Mouse (Mus musculus) forebrain, embryonic 14.5 days (tissue): ENCODE data around the gene Krtap4-13. TPM values are rescaled to one million over a fixed set of nuclear protein-coding genes. Genes with fewer than 3 reads are reported as not detected.
"Not testable (repeated sequence)": the region's sequence is repeated elsewhere in the genome, so short reads cannot be mapped to it uniquely, and the experiment has no call there.

Experiments used
- ATAC-seq: fragments of 200-750 bp; cut with Nextera tagmentation; 2 replicates; pipeline ENCODE4 v1.8.0; 2017; ENCODE audit warnings: mild to moderate bottlenecking, moderate library complexity
- DNase-seq: peaks from one replicate; pipeline ENCODE4 v3.0.0-alpha.2; 2015; ENCODE audit warnings: low spot score
- H3K27ac ChIP-seq: fragments of 300-500 bp; sonication (generic); 2 replicates; pipeline ENCODE4 v1.5.1; 2014; ENCODE audit warnings: low read depth, mild to moderate bottlenecking, control low read depth, low read length, moderate library complexity
- H3K27me3 ChIP-seq: fragments of 300-500 bp; sonication (generic); replicated peaks from 2 replicates; pipeline ENCODE4 v1.6.1; 2014; ENCODE audit warnings: low read length, control low read depth, mixed read lengths; ENCODE audit not compliant: control insufficient read depth, insufficient read depth
- H3K36me3 ChIP-seq: fragments of 300-500 bp; sonication (generic); 2 replicates; pipeline ENCODE4 v1.6.1; 2014; ENCODE audit warnings: low read length, control low read depth; ENCODE audit not compliant: control insufficient read depth, insufficient read depth
- H3K4me1 ChIP-seq: fragments of 300-500 bp; sonication (generic); 2 replicates; pipeline ENCODE4 v1.6.1; 2014; ENCODE audit warnings: antibody characterized with exemption, low read length, control low read depth; ENCODE audit not compliant: control insufficient read depth, insufficient read depth
- H3K4me2 ChIP-seq: fragments of 300-500 bp; sonication (generic); 2 replicates; pipeline ENCODE4 v1.6.1; 2014; ENCODE audit warnings: mild to moderate bottlenecking, control low read depth, low read length
- H3K4me3 ChIP-seq: fragments of 300-500 bp; sonication (generic); 2 replicates; pipeline ENCODE4 v1.5.1; 2014; ENCODE audit warnings: low read depth, low read length, control low read depth
- H3K9ac ChIP-seq: fragments of 300-500 bp; sonication (generic); 2 replicates; pipeline ENCODE4 v1.6.1; 2014; ENCODE audit warnings: mild to moderate bottlenecking, low read length, control low read depth, moderate library complexity
- H3K9me3 ChIP-seq: fragments of 300-500 bp; sonication (generic); replicated peaks from 2 replicates; pipeline ENCODE4 v1.6.1; 2016; ENCODE audit warnings: low read length, control low read depth, mixed read lengths; ENCODE audit not compliant: control insufficient read depth
- WGBS: fragments of 180-500 bp; shearing (Covaris S2); extraction: QIAGEN DNeasy Blood & Tissue Kit; methylation state at CpG from one replicate; pipeline ENCODE4 v1.1.7; 2014; 5-methylcytosine and 5-hydroxymethylcytosine counted together
- polyA plus RNA-seq: library from polyadenylated mRNA; unstranded; fragments of >200 nt; fragmentation: Nextera tagmentation; extraction: Ambion mirVana; gene quantifications from 2 replicates; pipeline ENCODE4 v1.2.1, GENCODE M21; 2014

The Krtap4-13 gene
- polyA plus RNA-seq, 1 experiment from 2014 or later, result not detected

GRCm38 (mm10) chr11:99804346-99804745 lies 5.3 kb downstream of the Krtap4-13 start, which contains the start of gene Gm11554:
Gene Gm11554, minus strand, starts transcription at chr11:99804446.
- not testable (repeated sequence) for H3K36me3 ChIP-seq, H3K4me1 ChIP-seq, H3K4me3 ChIP-seq, DNase-seq, H3K4me2 ChIP-seq, H3K27ac ChIP-seq, H3K9me3 ChIP-seq, H3K9ac ChIP-seq, H3K27me3 ChIP-seq, ATAC-seq
- WGBS, result no CpG with 5 or more reads among the region's 1 CpGs

GRCm38 (mm10) chr11:99798832-99799231 lies 10.9 kb downstream of the Krtap4-13 start, which contains the start of gene Gm11569:
Gene Gm11569, minus strand, starts transcription at chr11:99798932.
- WGBS, result no CpG with 5 or more reads among the region's 1 CpGs
- H3K9ac ChIP-seq, H3K4me3 ChIP-seq, H3K4me1 ChIP-seq, H3K4me2 ChIP-seq, ATAC-seq, H3K36me3 ChIP-seq, H3K27ac ChIP-seq, DNase-seq, H3K9me3 ChIP-seq, H3K27me3 ChIP-seq: not testable (repeated sequence)

- DNase-seq (no peak), ATAC-seq (no peak)
- Histone ChIP-seq H3K4me1 (no peaks in the 10 kb centered on the region), H3K4me3 (no peak within 1 kb of the TSS), H3K36me3 (no peaks in the 10 kb centered on the region), H3K9ac (no peak within 1 kb of the TSS), H3K9me3 (no peaks in the 10 kb centered on the region), H3K27me3 (no peaks in the 10 kb centered on the region), H3K27ac (no peak within 1 kb of the TSS), H3K4me2 (no peak within 1 kb of the TSS)
- 89% methylated on average over 2 of the region's 2 CpGs for WGBS
Observed at GRCm38 (mm10) chr11:99793367-99793766, 16.3 kb downstream of the Krtap4-13 start, which contains the start of gene Gm11596. Gene Gm11596, minus strand, starts transcription at chr11:99793467.

GRCm38 (mm10) chr11:99784900-99785299 lies 24.8 kb downstream of the Krtap4-13 start, which contains the start of gene Krtap4-9:
Gene Krtap4-9, plus strand, starts transcription at chr11:99785200.
- ATAC-seq, result not testable (repeated sequence)

GRCm38 (mm10) chr11:99780604-99781003 lies 29.1 kb downstream of the Krtap4-13 start, which contains the start of gene Krtap4-8:
Gene Krtap4-8, minus strand, starts transcription at chr11:99780704.
- Histone ChIP-seq H3K4me2 (no peak within 1 kb of the TSS), H3K27me3 (no peaks in the 10 kb centered on the region), H3K9me3 (no peaks in the 10 kb centered on the region), H3K4me3 (no peak within 1 kb of the TSS), H3K27ac (no peak within 1 kb of the TSS), H3K9ac (no peak within 1 kb of the TSS), H3K36me3 (no peaks in the 10 kb centered on the region), H3K4me1 (no peaks in the 10 kb centered on the region)
- DNase-seq (no peak), ATAC-seq (no peak)
- WGBS, result 94% methylated on average over 2 of the region's 2 CpGs

More at GRCm38 (mm10) chr11:99784900-99785299, 24.8 kb downstream of the Krtap4-13 start, which contains the start of gene Krtap4-9:
- H3K27me3 ChIP-seq, H3K4me2 ChIP-seq, DNase-seq, H3K36me3 ChIP-seq, H3K4me3 ChIP-seq, H3K4me1 ChIP-seq, H3K9me3 ChIP-seq, H3K9ac ChIP-seq, H3K27ac ChIP-seq: not testable (repeated sequence)

GRCm38 (mm10) chr11:99778401-99778800 lies 31.3 kb downstream of the Krtap4-13 start:
- H3K9me3 ChIP-seq, result no peaks in the 10 kb centered on the region
- H3K4me1 ChIP-seq, result no peaks in the 10 kb centered on the region
- ATAC-seq (no peak), DNase-seq (no peak)
- no peaks in the 10 kb centered on the region for H3K27me3 ChIP-seq
- no peak overlapping the region for H3K4me2 ChIP-seq
- WGBS, result 40% methylated on average over 7 of the region's 7 CpGs
- H3K4me3 ChIP-seq, result no peak overlapping the region
- H3K27ac ChIP-seq, result no peak overlapping the region
- no peaks in the 10 kb centered on the region for H3K36me3 ChIP-seq
- H3K9ac ChIP-seq, result no peak overlapping the region

GRCm38 (mm10) chr11:99772813-99773212 lies 36.9 kb downstream of the Krtap4-13 start, which contains the start of gene Gm11595:
Gene Gm11595, minus strand, starts transcription at chr11:99772913.
- DNase-seq, H3K4me2 ChIP-seq, H3K36me3 ChIP-seq, ATAC-seq, H3K4me3 ChIP-seq, H3K27ac ChIP-seq, H3K9ac ChIP-seq, H3K4me1 ChIP-seq, H3K27me3 ChIP-seq, H3K9me3 ChIP-seq: not testable (repeated sequence)

- no peaks in the 10 kb centered on the region for H3K27me3 ChIP-seq
- no peaks in the 10 kb centered on the region for H3K4me1 ChIP-seq
- no peak overlapping the region for H3K27ac ChIP-seq
- no peak for DNase-seq
- no peak overlapping the region for H3K4me3 ChIP-seq
- H3K9me3 ChIP-seq, result no peaks in the 10 kb centered on the region
- H3K4me2 ChIP-seq, result no peak overlapping the region
- H3K9ac ChIP-seq, result no peak overlapping the region
- no peak for ATAC-seq
- 81% methylated on average over 2 of the region's 2 CpGs for WGBS
- no peaks in the 10 kb centered on the region for H3K36me3 ChIP-seq
Observed at GRCm38 (mm10) chr11:99768410-99768809, 41.3 kb downstream of the Krtap4-13 start.
